Mouse (Mus musculus) regulatory T cell (primary cell): ENCODE measurements at regions not wholly inside any gene's neighbourhood (a gene's known extent, or its start where the extent isn't known, plus 50 kb on each side); places are given as distances from the start of the nearest gene placed in this dataset.
"Not testable (repeated sequence)": the region's sequence is repeated elsewhere in the genome, so short reads cannot be mapped to it uniquely, and the experiment has no call there.

Source experiments
- in situ Hi-C: fragments of 300-600 bp; cut with MboI, MseI; formaldehyde crosslinking; loops from one replicate; pipeline ENCODE4 v1.15.1; 2025; ENCODE audit warnings: high pct_unique_total_duplicates

DNA sequence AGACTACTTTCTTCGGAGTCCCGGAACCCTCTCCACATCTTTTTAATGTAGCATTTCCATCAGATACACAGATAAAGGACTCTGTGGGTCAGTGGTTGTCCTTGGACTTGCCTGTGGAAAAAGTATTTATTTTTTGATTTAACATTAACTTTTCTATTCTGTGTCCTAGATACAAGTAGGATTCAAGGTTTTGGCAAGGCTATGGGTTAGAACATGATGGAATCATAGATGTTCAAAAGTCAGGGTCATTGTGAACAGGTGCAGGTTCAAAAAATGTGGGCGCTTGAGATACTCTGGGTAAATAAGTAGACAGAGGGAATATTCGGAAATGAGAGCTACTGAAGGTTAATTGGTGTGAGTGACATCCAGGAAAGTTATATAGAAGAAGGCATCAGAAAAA is 347.7 kb downstream of the Cypt12 start:
- in situ Hi-C loops, result no loop called here

DNA sequence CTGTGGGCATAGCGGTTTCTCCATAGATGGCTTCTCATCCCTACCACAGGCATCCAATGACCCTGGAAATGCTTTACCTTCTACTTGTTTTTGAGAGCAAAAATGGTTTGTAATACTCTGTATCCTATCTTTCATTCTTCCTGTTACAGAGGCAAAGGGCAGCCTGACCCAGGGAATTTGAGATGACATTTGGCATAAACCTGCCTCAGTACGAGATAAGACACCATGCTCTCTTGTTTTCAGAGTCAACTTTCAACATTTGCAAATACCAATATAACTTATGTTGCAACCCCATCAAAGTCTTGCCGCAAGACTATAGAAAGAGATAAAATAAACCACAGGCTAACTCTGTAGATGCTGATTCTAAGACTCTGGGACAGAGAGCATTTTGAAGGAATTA is 350.5 kb downstream of the Cypt12 start:
- in situ Hi-C loops, result no loop called here

DNA sequence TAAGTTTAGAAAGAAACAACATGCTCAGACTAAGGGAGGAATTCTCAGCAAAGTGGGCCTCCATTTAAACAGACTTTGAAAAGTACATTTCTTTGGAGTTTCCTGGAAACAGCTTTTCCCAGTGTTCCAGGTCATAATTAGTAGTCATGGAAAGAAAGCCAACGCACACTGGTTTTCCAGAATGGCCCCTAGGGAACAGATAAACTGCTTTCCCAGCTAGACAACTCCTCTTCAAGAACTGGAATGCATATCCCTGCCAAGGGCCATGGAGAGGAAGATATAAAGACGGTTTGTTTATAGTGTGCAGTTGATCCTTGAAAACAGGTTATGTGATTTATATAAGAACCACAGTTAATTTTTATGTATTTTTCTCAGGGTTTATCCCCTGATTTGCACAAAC is 351.3 kb downstream of the Cypt12 start:
- in situ Hi-C loops, result no loop called here

DNA sequence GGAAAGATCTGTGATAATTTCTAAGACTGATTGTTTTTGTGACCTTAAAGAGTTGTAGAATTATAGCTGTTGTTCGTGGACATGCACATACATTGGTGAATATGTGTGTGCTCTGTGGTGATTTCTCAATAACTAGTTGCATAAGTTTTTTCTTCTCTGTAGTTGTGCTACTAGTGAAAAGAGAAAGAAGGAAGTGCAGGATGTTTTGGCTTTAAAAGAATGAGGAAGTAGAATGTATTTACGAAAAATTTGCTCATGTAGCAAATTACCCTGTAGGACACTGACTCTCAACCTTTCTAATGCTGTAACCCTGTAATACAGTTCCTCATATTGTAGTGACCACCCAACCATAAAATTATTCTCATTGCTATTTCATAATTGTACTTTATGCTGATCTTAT is 371.2 kb downstream of the Cypt12 start:
- in situ Hi-C loops, result no loop called here

DNA sequence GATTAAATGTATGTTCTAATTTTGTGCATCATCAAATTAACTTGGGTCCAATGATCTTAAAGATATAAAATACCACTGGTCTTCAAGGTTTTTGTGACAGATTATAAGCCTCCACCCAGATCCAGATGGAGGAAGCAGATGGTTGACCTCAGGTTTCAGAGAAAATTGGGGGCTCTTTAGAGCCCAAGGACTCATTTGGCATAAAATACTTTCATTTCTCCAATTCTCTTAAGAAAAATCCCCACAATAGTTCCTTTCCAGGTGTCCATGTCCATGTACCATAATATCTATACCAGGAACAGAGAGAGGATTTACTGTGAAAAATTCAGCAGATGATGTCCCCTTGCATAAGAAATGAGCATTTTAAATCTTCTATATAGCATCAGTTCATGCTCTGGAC is 385.0 kb downstream of the Cypt12 start:
- in situ Hi-C loops, result no loop called here

DNA sequence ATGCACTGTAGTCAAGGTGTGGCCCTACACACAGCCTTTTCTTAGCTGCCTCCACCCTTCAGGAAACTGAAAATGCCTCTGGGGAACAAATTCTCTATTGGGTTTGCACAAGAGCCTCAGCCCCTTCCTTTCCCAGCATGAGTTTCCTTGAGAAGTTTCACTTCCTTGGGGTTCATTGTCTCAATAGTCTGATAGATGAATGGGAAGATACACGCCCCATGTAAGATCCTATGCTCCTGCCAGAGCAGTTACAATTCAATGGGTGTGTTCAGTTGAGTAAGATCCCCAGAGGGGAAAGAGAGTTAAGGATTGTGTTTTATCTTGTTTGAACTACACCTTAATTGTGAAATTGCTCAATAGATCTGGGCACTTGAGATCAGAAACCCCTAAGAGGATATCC is 391.0 kb downstream of the Cypt12 start:
- in situ Hi-C loops, result no loop called here

DNA sequence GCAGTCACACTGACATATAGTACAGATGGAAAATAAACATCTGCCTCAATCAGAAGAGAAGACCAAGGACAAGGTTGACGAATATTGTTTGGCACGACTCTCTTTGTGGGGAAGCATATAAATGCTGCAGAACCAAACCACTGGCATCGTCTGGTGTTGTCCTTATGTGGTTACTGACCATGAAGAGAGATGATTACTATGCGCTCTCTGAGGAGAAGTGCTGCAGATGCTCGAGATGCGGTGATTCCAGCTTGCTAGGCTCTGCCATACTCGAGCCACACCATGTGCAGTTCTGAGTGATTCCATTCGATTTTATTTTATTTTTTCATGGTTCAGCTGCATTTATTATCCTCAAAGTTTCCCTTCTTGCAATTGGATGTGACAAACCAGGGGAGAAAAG is 393.5 kb downstream of the Cypt12 start:
- in situ Hi-C loops, result no loop called here

DNA sequence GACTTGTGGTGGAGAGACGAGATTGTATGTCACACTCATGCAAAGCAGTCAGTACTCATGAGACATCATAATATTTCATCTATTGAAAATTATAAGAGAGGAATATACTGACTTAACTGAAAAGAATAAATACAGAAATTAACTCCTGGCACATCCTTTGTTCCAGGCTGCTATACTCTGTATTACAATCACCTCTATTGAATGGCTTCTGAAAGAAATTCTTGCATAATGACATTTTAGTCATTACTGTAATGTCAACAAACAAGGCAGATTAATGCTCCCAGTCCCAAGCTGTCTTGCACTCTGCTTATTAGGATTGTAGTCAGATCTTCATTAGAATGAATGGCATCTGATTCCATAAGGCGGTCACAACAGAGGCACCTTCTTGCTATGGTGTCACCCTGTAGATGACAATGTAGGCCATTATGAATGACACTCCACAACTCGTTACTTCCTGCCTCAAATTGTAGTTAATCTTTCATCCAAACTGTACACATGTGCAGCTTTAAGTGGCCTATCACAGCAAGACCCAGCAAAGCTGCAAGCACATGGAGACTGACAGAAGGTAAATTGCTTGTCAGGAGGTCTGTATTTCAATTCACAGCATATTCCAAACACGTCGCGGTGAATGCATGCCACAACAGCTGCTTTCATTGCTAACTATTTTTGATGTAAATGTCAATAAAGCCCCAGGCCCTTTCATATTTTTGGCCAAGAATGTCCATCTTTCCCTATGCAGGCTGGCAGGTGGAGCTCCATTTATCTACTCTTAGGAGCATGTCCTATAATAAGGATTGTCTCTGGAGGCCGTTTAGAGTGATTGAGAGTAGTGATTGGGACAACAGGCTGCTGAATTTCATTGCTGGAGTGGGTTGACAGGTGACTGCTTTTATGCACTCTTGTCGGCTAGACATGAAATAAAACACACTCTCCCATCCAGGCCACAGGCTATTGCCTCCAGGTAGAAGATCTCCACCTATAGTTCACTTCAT is 430.1 kb downstream of the Cypt12 start:
- in situ Hi-C loops, result no loop called here

DNA sequence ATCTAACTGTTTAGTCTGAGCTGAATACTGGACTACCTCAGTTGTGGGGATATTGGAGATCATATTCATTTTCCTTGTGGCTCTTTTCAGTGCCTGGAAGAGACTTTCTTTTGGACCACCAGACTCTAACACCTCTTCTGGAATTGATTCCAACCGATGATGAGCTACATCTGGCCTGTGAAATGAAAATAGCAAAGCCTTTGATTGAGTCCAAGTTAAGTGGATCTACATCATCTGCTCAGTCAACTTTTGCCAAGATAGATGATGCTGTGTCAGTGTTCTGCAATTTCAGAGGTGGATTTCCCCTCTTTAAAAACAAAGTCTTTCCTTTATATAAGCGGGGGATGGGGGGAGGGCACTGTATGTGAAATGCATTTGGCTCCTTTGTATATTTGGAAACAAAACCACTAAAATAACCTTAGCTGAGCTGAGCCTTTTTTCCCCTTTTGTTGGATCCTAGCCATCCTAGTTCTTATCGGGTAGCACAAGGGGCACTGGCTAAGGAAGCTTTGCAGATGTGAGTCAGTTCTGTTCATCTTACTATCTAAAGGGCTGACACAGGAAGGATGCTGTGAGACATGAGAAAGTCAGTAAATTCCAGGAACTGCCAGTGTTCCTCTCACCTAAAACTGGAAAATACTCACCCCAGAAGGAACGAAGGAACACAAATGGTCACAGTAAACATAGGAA is 473.8 kb downstream of the Cypt12 start:
- in situ Hi-C loops, result no loop called here

DNA sequence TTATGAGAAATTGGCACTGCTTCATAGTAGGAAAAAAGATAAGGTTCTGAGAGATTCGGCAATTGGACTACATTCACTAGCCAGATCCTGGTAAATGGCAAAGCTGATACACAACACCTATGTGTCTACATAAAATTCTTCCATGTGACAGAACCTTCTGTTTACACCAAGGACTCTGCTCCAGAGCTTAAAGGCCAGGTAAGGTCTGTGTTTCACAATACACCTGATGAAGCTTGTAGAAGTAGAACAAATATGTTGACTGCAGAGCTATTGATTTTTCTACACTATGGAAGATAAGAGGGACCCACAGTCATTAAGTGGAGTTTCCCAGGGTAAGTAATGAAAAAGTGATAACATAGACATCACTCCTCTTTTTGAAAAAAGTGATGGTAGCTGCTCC is 480.7 kb downstream of the Cypt12 start:
- in situ Hi-C loops, result no loop called here

DNA sequence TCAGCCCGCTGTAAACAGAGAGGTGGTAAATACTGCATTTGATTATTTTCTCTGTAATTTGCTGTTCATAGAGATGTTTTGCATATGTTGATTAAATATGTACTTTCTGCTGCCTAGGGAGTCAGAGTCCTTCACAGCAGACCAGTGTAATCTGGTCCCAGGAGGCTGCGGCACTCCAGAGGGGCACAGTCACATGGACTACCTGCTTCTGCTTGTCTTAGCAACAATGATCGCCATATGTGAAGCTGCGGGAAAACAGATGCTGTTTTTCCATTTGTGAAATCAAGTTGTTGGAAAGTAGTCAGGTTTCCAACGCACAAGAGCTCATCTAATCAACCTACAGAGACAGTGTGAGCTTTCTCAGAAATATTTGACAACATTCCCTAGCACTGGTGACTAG is 490.6 kb downstream of the Cypt12 start:
- in situ Hi-C loops, result no loop called here

DNA sequence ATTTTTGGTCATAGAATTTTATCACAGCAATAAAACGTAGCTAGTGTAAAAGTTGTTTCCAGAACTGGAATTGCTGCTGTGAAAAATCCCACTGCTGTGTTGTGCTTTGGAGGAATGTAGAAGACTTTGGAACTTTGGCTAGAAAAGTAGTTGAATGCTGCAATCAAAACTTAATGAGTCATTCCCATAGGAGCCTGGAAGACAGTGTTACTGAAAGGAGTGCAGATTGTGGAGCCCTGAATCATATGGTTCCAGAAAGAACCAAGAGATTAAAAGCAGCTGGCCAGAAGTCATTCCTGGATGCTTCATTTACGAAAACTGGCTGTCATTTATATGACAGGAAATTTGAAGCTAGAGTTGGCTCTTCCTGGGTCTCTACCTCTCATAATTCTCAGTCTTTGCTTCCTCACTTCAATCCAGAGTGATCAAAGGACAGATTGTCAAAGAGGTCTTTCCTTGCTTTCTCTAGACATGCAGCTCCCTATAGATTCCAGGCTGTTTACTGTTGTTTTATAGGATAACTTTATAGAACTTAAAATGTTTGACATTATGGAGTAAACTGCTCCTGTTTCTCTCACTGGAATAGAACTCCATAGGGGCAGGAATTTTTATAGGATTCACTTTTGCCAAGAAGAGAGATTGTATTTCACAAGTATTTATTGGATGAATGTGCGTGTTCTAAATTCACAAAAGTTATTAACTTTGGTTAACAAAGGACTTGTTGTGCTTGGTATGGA is 504.2 kb downstream of the Cypt12 start:
- in situ Hi-C loops, result no loop called here

DNA sequence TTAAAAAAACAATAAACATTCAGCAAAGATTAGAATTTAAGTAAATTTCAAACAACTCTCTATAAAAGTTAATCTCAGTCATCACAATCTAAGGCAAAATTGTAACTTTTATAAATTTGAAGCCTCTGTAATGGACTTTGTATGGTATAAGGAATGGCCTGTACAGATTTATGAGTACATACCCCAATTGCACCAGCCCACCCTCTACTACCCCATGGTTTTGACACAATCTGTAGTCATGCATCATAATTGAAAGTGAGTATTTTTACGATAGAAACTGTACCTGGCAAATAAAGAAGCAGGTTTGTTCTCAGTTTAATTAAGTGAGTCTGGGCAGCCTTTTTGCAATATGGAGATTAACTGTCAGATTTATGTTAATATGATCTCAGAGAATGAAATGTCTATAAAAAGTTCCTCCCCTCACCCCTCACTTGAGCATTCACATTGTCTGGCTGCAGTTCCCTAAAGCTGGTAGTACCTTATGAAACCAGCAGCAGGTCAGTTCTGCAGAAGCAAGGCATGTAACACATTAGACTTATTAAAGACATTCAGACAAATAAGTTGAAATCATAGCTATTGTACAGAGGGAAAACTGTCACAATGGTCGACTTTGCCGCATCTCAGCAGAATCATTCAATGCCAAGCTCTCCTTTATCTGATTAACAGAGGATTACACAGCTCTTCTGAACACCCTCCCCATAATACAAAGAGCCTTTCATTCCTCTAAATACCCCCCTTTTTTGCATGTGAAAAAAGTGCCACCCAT is 505.2 kb downstream of the Cypt12 start:
- in situ Hi-C loops, result no loop called here

DNA sequence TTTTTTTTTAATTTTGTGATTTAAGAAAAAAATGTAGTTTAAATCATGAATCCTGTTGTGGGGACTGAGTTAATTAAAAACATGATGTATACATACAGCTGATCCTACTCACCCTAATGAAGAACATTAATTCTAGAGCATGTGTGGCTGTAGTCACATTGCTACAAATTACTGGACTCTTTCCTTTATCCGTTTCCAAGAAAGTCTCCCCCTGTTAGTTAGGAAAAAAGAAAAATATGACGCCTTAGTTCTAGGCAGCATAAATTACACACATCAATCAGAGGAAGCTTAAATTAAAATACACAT is 505.7 kb downstream of the Cypt12 start:
- in situ Hi-C loops, result no loop called here

DNA sequence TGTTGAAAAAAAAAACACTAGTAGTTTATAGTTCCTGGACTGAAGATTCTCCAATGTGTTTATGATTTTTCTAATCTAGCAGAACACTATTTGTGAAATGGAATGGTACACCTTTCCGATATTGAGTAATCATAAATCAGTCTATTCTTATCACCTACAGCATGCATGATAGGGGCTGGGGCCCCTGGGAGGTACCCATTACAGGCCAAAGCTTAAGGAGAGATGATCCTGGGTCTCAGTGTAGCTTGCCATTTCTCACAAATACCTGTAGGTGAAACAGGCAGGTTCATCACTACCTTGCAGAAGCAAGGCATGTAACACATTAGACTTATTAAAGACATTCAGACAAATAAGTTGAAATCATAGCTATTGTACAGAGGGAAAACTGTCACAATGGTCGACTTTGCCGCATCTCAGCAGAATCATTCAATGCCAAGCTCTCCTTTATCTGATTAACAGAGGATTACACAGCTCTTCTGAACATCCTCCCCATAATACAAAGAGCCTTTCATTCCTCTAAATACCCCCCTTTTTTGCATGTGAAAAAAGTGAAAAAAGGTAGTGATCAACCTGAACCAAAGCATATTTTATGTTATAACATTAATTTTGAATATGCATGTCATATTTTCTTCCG is 506.5 kb downstream of the Cypt12 start:
- in situ Hi-C loops, result not testable (repeated sequence)

DNA sequence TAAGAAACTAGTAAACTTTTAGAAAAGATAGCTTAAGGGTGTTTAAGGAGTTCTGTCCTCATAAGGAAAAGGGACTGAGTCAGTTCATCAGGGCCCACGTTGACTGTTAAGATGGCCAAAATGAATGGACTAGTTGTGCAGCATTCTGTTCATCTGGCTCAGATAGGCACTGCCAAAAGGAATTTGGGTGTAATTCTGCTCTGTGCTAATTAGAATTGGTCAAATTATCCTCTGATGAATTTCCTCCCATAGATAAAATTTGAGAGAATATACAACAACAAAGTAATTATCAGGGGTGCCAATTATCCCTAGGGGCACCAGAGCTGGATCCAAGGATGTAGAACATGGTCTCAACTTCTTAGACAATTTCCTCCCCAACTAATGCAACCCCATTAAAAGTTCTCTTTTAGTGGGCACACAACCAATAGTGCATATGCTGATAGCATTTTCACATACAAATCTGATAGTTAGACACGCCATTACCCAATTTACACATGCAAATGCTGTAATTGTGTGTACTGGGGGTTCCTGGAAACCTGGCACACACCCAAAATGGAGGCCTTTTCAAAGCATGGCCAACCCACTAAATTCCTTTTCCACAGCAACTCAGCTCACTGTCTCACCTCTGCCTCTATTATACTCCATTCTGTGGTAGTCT is 508.0 kb downstream of the Cypt12 start:
- in situ Hi-C loops, result no loop called here

DNA sequence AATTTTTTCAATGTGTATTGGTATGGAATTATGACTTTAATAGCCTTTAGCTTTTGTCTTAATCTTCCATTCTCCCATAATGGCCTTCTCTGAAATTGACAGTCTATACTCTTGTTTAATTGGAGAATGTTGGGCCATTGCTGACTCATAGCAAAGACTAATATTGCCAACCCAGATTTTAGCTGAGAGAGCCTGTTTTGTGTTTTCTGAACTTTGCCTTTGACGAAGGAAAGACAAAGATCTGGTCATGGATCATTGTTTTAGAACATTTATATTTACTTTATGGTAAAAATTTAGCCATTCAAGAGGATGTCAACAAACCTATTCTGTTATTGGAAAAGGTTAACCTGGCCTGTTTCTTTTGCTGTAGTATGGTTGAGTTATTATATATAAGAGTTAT is 512.1 kb downstream of the Cypt12 start:
- in situ Hi-C loops, result no loop called here

DNA sequence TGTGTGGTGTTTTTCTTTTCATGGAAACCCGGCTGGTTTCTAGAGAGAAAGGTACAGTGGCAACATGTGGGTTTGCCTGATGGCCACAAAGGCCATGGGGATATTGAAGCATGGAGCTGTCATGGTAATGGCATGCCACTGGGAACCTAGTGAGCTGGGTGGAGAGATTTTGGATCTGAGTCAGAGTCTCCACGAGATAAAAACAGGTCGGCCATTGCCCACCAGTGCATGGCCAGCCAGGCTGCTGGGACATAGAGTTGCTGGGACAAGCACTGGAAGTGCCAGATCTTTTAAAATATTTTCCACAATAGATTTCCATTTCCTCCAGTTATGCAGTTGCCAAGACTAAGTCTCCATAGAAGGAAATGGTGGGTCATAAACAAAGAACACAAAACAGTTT is 523.6 kb downstream of the Cypt12 start:
- in situ Hi-C loops, result no loop called here

DNA sequence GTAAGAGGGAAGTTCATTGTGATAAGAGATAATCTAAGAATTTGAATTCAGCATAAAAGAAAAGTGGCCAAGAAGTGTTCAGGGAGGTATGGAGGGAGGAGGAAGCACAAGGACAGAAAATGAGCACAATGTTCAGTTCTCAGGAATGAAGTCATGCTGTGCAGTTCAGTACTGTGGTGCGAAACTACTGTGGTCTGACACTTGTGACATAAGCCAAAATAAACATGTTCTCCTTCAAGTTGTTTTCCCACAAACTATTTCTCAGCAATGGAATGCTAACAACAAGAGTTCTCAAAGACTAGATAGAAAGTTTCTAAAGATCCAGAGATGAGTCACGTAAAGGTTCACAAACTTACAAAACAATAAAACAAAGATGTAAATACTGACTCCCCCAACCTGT is 531.3 kb downstream of the Cypt12 start:
- in situ Hi-C loops, result no loop called here

DNA sequence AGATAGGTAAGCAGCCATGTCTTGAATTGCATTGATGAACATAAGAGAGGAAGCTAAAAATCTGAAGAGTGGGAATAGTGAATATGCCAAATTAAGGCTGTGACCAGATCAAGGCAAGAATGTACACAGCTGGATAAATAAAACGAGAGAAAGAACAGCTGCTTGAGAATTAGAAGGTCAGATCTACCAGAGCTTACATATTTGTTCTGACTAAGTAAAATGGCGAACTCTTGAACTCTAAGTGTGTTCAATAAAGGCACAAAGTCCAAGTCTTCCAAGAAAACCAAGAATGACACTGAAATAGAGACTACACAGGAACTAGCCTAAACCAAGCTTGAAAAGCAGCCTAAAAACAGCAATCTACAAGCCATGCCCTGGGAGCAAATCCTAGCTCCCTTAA is 533.8 kb downstream of the Cypt12 start:
- in situ Hi-C loops, result no loop called here

DNA sequence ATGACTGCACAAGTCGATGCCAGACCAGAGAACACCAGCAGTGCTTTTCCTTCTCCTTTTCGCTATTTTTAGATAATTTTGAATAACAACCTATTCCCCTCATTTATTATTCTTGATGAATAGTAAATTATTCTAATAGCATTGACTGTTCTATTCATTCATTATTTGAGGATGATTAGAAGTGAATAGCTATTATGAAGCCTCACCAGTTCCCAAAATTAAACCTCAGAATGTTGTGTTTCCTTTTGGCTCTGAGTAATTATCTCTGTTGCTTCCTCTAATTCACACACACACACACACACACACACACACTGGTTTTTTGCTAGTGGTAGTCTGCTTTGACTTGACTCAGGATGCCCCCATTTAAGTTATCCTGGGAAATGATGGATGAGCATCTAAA is 540.7 kb downstream of the Cypt12 start:
- in situ Hi-C loops, result no loop called here
